In the genomic region with DNA sequence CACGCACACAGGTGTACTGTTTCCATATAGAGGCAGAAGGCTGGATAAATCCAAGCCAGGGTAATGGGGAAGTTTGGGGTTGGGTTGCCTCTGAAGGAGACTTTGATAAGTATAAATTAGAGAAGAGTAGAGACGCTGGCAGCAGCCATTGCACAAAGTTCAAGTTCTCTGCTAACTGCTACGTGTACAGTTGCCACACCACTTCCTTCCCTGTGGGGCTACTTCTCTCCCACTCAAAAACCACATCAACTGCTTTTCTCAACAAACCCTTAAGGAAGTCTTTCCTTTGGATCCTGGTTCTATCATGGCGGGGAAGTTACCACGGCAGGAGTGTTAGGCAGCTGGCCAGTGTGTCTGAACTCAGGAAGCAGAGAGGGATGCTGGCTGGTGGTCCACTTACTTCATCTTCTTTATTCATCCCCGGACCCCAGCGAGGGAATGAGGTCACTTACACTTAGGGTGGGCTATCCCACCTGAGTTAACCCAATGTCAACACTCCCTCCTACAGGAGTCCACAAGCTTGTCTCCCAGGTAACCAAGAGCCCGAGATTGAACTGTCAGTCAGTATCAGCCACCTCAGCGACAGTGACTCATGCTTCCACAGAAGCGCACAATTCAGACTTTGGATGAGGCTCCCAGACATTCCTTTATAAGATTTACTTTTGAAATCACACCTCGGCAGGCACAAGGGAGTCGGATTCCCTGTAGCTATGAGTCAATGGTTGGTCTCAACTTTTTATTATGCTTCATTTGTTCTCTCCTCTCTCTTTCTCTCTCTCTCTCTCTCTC, we compare ENCODE assay signal across 22 mouse cellular contexts.
DNase-seq lines count a peak whose midpoint lies in the region; ATAC-seq lines count a peak whose summit lies in the region.
"Had no signal": no experiment of that assay in that cellular context is flagged by ENCODE, and none has a peak within 500 bp of the region (broad histone marks: within the 10 kb centered on the region; RNA-seq: fewer than 3 reads in every experiment).

No protein-coding gene starts in this region.

- peak; percentile 21 for ATAC-seq in intestine, embryonic 16.5 days
- ATAC-seq: forebrain, postnatal 0 days had no signal

- no peak overlapping the region for H3K9ac ChIP-seq in intestine, embryonic 16.5 days (ENCODE audit: low read depth, low read length)
- H3K9ac ChIP-seq: embryonic facial prominence, embryonic 15.5 days; forebrain, postnatal 0 days; heart, embryonic 13.5 days; hindbrain, embryonic 15.5 days; stomach, embryonic 15.5 days had no signal

- no peak overlapping the region for H3K4me2 ChIP-seq in intestine, embryonic 16.5 days (ENCODE audit: low read depth, low read length)
- H3K4me2 ChIP-seq: embryonic facial prominence, embryonic 15.5 days; heart, embryonic 13.5 days; hindbrain, embryonic 15.5 days; stomach, embryonic 15.5 days had no signal

- no peak overlapping the region for H3K4me3 ChIP-seq in intestine, embryonic 16.5 days (ENCODE audit: low read length)
- H3K4me3 ChIP-seq: embryonic facial prominence, embryonic 15.5 days; heart, embryonic 13.5 days; hindbrain, embryonic 15.5 days; midbrain, embryonic 10.5 days; stomach, embryonic 15.5 days had no signal

- H3K36me3 ChIP-seq in intestine, embryonic 16.5 days (ENCODE audit: control insufficient read depth, insufficient read depth, low read length) = no peaks in the 10 kb centered on the region
- H3K36me3 ChIP-seq: embryonic facial prominence, embryonic 15.5 days; heart, embryonic 13.5 days; hindbrain, embryonic 15.5 days; midbrain, embryonic 10.5 days; stomach, embryonic 15.5 days had no signal

- H3K9me3 ChIP-seq in intestine, embryonic 16.5 days (ENCODE audit: control insufficient read depth, low read length) = no peaks in the 10 kb centered on the region
- H3K9me3 ChIP-seq: embryonic facial prominence, embryonic 15.5 days; heart, embryonic 13.5 days; hindbrain, embryonic 15.5 days; midbrain, embryonic 10.5 days; stomach, embryonic 15.5 days had no signal

- DNase-seq in heart, adult 11 months = peak; percentile 74
- DNase-seq in heart, adult 18-20 months = no peak
- DNase-seq in R1 (ENCODE audit: low read depth, low spot score) = peak; percentile 56
- peak; percentile 42 for DNase-seq in lung, postnatal 36 days
- no peak for DNase-seq in adrenal gland, postnatal 25 days
- no peak for DNase-seq in cerebellum, postnatal 14 days
- DNase-seq in neural tube, embryonic 10.5 days (ENCODE audit: extremely low spot score, low spot score) = no peak
- DNase-seq: cerebellum, postnatal 10 days; forebrain, postnatal 0 days; kidney, adult 11 months; left cerebral cortex, postnatal 4 days; liver; right cerebral cortex, postnatal 25 days; thymus, adult 18-20 months had no signal

- H3K4me1 ChIP-seq in intestine, embryonic 16.5 days (ENCODE audit: control insufficient read depth, insufficient read depth, low read length) = 0 out of 2 replicates have a peak, but pooled peaks cover 2% of the 10 kb centered on the region
- H3K4me1 ChIP-seq: embryonic facial prominence, embryonic 15.5 days; heart, embryonic 13.5 days; hindbrain, embryonic 15.5 days; stomach, embryonic 15.5 days had no signal

- H3K27ac ChIP-seq in intestine, embryonic 16.5 days (ENCODE audit: low read length) = no peak overlapping the region
- H3K27ac ChIP-seq: embryonic facial prominence, embryonic 15.5 days; hindbrain, embryonic 15.5 days; kidney, postnatal 0 days; stomach, embryonic 15.5 days had no signal

- 63% methylated on average over 12 of the region's 12 CpGs for WGBS in intestine, embryonic 16.5 days

- no peaks in the 10 kb centered on the region for H3K27me3 ChIP-seq in intestine, embryonic 16.5 days (replicated peaks; ENCODE audit: control insufficient read depth, insufficient read depth, low read length)
- H3K27me3 ChIP-seq: CH12.LX; embryonic facial prominence, embryonic 15.5 days; heart, embryonic 13.5 days; hindbrain, embryonic 15.5 days; stomach, embryonic 15.5 days had no signal

Comparison
In these comparisons a context has a peak if more than half of its experiments do, and no peak if none do; other contexts are left out.
1. DNase-seq: peak in heart, adult 11 months (single experiment), R1 (single experiment) and lung, postnatal 36 days (single experiment); none in heart, adult 18-20 months (0 of 2), adrenal gland, postnatal 25 days (single experiment), cerebellum, postnatal 14 days (0 of 2) and neural tube, embryonic 10.5 days (single experiment).